In the genomic region with DNA sequence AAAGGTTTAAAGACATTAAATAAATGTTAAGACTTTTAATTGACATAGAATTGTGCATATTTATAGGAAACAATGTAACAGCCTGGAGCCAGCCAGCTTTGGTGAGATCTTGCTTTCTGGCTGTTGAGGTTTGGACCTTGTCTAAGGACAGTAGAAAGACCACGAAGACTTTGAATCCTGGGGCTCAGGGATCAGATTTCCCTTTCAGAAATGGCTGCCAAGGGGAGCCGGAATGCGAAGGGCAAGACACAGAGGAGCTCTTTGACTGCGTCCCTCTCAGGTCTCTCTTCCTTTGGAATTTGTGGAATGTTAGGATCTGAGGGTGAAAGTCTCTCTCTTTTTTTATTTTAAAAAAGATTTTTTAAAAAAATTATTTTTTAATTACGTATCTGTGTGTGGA, we compare ENCODE assay signal across 22 mouse cellular contexts. TPM values are rescaled to one million over a fixed set of nuclear protein-coding genes. Genes with fewer than 3 reads are reported as not detected.
DNase-seq lines count a peak whose midpoint lies in the region; ATAC-seq and TF ChIP-seq lines count a peak whose summit lies in the region.
"Had no signal": no experiment of that assay in that cellular context is flagged by ENCODE, and none has a peak within 500 bp of the region (broad histone marks: within the 10 kb centered on the region; RNA-seq: fewer than 3 reads in every experiment).

No protein-coding gene starts in this region.

- no peak for DNase-seq in forebrain, embryonic 10.5 days (ENCODE audit: extremely low spot score, low spot score)
- no peak for DNase-seq in forebrain, postnatal 0 days
- DNase-seq in kidney, postnatal 36 days: peak; percentile 27 to 31
- DNase-seq in Muller cell, postnatal 12 days (ENCODE audit: inconsistent ontology term): peak; percentile 10
- peak; percentile 13 for DNase-seq in mesoderm, embryonic 11.5 days (ENCODE audit: low read depth, low spot score)
- no peak for DNase-seq in frontal cortex, postnatal 10 days (ENCODE audit: low spot score in 2 of 2)
- DNase-seq: adrenal gland, postnatal 10 days; cerebellum, adult 9-11 months; heart, postnatal 14 days; layer of hippocampus, postnatal 36 days; lung, postnatal 36 days; thymus, postnatal 25 days had no signal

- no peak overlapping the region for H3K9ac ChIP-seq in forebrain, postnatal 0 days
- no peak overlapping the region for H3K9ac ChIP-seq in kidney, embryonic 16.5 days (replicated peaks; ENCODE audit: low read length)
- H3K9ac ChIP-seq: forebrain, embryonic 15.5 days; hindbrain, embryonic 13.5 days; neural tube, embryonic 15.5 days had no signal

- no peaks in the 10 kb centered on the region for H3K9me3 ChIP-seq in forebrain, embryonic 10.5 days
- no peaks in the 10 kb centered on the region for H3K9me3 ChIP-seq in forebrain, postnatal 0 days (ENCODE audit: low read length)
- H3K9me3 ChIP-seq in kidney, embryonic 16.5 days (ENCODE audit: low read length): no peaks in the 10 kb centered on the region
- H3K9me3 ChIP-seq: forebrain, embryonic 15.5 days; hindbrain, embryonic 13.5 days; neural tube, embryonic 15.5 days had no signal

- ATAC-seq in forebrain, postnatal 0 days: no peak
- ATAC-seq in kidney, embryonic 16.5 days (ENCODE audit: low FRiP score, low TSS enrichment): no peak
- ATAC-seq: activated CD4-positive, CD25-positive, alpha-beta regulatory T cell, adult 4 months; forebrain, embryonic 15.5 days; intestine, embryonic 16.5 days; midbrain, embryonic 16.5 days had no signal

- H3K4me1 ChIP-seq in forebrain, embryonic 10.5 days: peaks cover 16% of the 10 kb centered on the region
- H3K4me1 ChIP-seq in forebrain, postnatal 0 days (ENCODE audit: insufficient read depth): no peaks in the 10 kb centered on the region; the same call in 1 of the 2 replicates
- H3K4me1 ChIP-seq in kidney, embryonic 16.5 days (ENCODE audit: insufficient read depth, low read length): peaks cover 6% of the 10 kb centered on the region; the same call in 1 of the 2 replicates

- peak overlapping the region; percentile 44; the same call in 1 of the 2 replicates for H3K27ac ChIP-seq in forebrain, embryonic 10.5 days
- no peak overlapping the region for H3K27ac ChIP-seq in forebrain, postnatal 0 days (ENCODE audit: low read depth, low read length)
- no peak overlapping the region for H3K27ac ChIP-seq in kidney, embryonic 16.5 days (ENCODE audit: low read length)
- H3K27ac ChIP-seq: forebrain, embryonic 15.5 days; hindbrain, embryonic 13.5 days; neural tube, embryonic 15.5 days had no signal

- H3K4me3 ChIP-seq in forebrain, embryonic 10.5 days: no peak overlapping the region
- H3K4me3 ChIP-seq in forebrain, postnatal 0 days (ENCODE audit: low read depth, low read length): no peak overlapping the region
- H3K4me3 ChIP-seq in kidney, embryonic 16.5 days (ENCODE audit: low read length): no peak overlapping the region
- H3K4me3 ChIP-seq: erythroblast, embryonic 14.5 days; forebrain, embryonic 15.5 days; hindbrain, embryonic 13.5 days; neural tube, embryonic 15.5 days had no signal

- peaks cover 6% of the 10 kb centered on the region; the same call in 1 of the 2 replicates for H3K27me3 ChIP-seq in forebrain, embryonic 10.5 days (ENCODE audit: poor library complexity, severe bottlenecking)
- H3K27me3 ChIP-seq in forebrain, postnatal 0 days (ENCODE audit: insufficient read depth, low read length): no peaks in the 10 kb centered on the region
- H3K27me3 ChIP-seq in kidney, embryonic 16.5 days (ENCODE audit: insufficient read depth, low read length): no peaks in the 10 kb centered on the region
- H3K27me3 ChIP-seq: CH12.LX; forebrain, embryonic 15.5 days; hindbrain, embryonic 13.5 days; neural tube, embryonic 15.5 days had no signal

- H3K4me2 ChIP-seq in forebrain, postnatal 0 days (ENCODE audit: low read depth): no peak overlapping the region
- H3K4me2 ChIP-seq in kidney, embryonic 16.5 days (replicated peaks; ENCODE audit: low read depth, low read length): no peak overlapping the region
- H3K4me2 ChIP-seq: forebrain, embryonic 15.5 days; heart, embryonic 11.5 days; hindbrain, embryonic 13.5 days; neural tube, embryonic 15.5 days had no signal

- 45% methylated on average over 5 of the region's 5 CpGs for WGBS in forebrain, embryonic 10.5 days
- 59% methylated on average over 5 of the region's 5 CpGs for WGBS in forebrain, postnatal 0 days
- 62% methylated on average over 5 of the region's 5 CpGs for WGBS in kidney, embryonic 16.5 days

- TF ChIP-seq CTCF in forebrain, postnatal 0 days (IDR thresholded peaks at IDR 0.05; ENCODE audit: low read depth): no peak

- peaks cover 30% of the 10 kb centered on the region for H3K36me3 ChIP-seq in forebrain, embryonic 10.5 days (replicated peaks)
- no peaks in the 10 kb centered on the region for H3K36me3 ChIP-seq in forebrain, postnatal 0 days (ENCODE audit: insufficient read depth)
- H3K36me3 ChIP-seq in kidney, embryonic 16.5 days (ENCODE audit: insufficient read depth, low read length): peaks cover 18% of the 10 kb centered on the region
- H3K36me3 ChIP-seq: forebrain, embryonic 15.5 days; hindbrain, embryonic 13.5 days; neural tube, embryonic 15.5 days had no signal

RNA-seq across cellular contexts. Expression of a gene that starts 2.9 kb away (rescaled TPM):
- polyA plus RNA-seq in forebrain, embryonic 10.5 days (2016; fragmentation: Nextera tagmentation; extraction: Ambion mirVana): 58.4 and 63.8 TPM in 2 replicates
- 41.4 and 47.8 TPM in 2 replicates for total RNA-seq in forebrain, postnatal 0 days (2014; rRNA removed)
- 31.4 and 33.8 TPM in 2 replicates for polyA plus RNA-seq in forebrain, postnatal 0 days (2015; fragmentation: Nextera tagmentation; extraction: Ambion mirVana)
- polyA plus RNA-seq in kidney, embryonic 16.5 days (2015; fragmentation: Nextera tagmentation; extraction: Ambion mirVana): 132 and 145 TPM in 2 replicates
- polyA plus RNA-seq: activated CD4-positive, CD25-positive, alpha-beta regulatory T cell, adult 4 months had no signal

RNA-seq across cellular contexts. Expression of a gene that starts 37.2 kb away (rescaled TPM):
- 34.6 and 37.3 TPM in 2 replicates for polyA plus RNA-seq in forebrain, embryonic 10.5 days (2016; fragmentation: Nextera tagmentation; extraction: Ambion mirVana)
- total RNA-seq in forebrain, postnatal 0 days (2014; rRNA removed): 49.1 and 57.1 TPM in 2 replicates
- 14.5 and 18.7 TPM in 2 replicates for polyA plus RNA-seq in forebrain, postnatal 0 days (2015; fragmentation: Nextera tagmentation; extraction: Ambion mirVana)
- 24.8 and 31.4 TPM in 2 replicates for polyA plus RNA-seq in kidney, embryonic 16.5 days (2015; fragmentation: Nextera tagmentation; extraction: Ambion mirVana)

Comparison
In these comparisons a context has a peak if more than half of its experiments do, and no peak if none do; other contexts are left out.
1. DNase-seq: peak in kidney, postnatal 36 days (2 of 2), Muller cell, postnatal 12 days (single experiment) and mesoderm, embryonic 11.5 days (single experiment); none in forebrain, embryonic 10.5 days (single experiment), forebrain, postnatal 0 days (single experiment) and frontal cortex, postnatal 10 days (0 of 2).